Mouse (Mus musculus): ENCODE measurements around the gene Kcnd2. TPM values are rescaled to one million over a fixed set of nuclear protein-coding genes. Genes with fewer than 3 reads are reported as not detected.

Kcnd2 gene
- polyA plus RNA-seq, 1 experiment from 2014 or later, result 0.57 TPM

DNA sequence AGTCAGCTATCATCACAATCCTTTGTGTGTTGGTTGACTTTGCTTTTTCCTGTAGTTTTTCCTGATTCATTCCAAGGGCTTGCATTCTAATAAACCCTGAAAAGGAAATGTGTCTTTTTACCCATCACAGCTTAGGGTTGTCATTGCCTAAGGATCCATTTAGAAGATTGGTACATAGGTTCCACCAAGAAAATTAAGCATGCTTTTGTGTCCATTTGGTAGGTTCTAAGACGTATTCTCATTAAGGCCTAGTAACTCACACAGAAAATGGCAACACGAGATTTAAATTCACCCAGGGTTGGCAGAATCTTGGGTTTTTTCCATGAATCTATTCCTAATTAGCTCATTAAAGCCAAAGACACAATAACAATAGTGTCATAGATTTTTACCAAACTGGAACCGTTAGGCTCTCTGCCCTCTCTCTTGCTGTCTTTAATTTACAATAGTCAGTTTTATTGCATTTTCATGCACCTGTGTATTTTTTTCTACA, 477.6 kb downstream of the Kcnd2 start:
- WGBS, result 85% methylated on average over 3 of the region's 3 CpGs
- no peak overlapping the region for H3K4me3 ChIP-seq (replicated peaks; ENCODE audit: low read length)

DNA sequence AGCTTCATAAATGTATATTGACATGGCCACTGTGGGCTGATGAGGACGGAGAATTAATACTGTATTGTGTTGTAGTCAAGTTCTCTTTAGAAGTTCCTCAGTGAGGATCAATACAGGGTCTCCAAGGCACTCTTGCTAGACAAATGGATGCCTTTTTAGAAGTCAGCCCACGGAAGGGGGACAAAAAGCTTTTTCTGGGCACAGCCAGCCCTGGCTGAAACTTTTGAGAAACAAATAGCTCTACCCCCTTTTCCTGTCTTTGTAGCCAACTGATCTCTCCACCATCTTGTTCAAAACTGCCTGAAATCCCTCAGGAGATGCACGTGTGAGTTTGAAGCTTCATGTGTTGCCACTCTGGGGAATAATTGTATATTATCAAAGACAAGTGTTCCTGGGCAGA, 482.3 kb downstream of the Kcnd2 start:
- Histone ChIP-seq H3K36me3 (ENCODE audit: control insufficient read depth, insufficient read depth, low read length) (no peaks in the 10 kb centered on the region), H3K9me3 (replicated peaks; ENCODE audit: control insufficient read depth, low read length) (no peaks in the 10 kb centered on the region), H3K9ac (ENCODE audit: low read length) (no peak overlapping the region), H3K4me1 (ENCODE audit: control insufficient read depth, insufficient read depth, low read length) (no peaks in the 10 kb centered on the region), H3K4me3 (replicated peaks; ENCODE audit: low read length) (no peak overlapping the region), H3K27ac (ENCODE audit: low read length) (no peak overlapping the region), H3K27me3 (ENCODE audit: control insufficient read depth, insufficient read depth, low read length) (no peaks in the 10 kb centered on the region), H3K4me2 (ENCODE audit: low read depth, low read length) (no peak overlapping the region)
- no peak for ATAC-seq (ENCODE audit: insufficient read depth, low FRiP score)
- 77% methylated on average over 3 of the region's 3 CpGs for WGBS

More for the DNA sequence above, 477.6 kb downstream of the Kcnd2 start:
- ATAC-seq (ENCODE audit: insufficient read depth, low FRiP score), result no peak
- H3K4me2 ChIP-seq (ENCODE audit: low read depth, low read length), result no peak overlapping the region
- no peaks in the 10 kb centered on the region for H3K9me3 ChIP-seq (replicated peaks; ENCODE audit: control insufficient read depth, low read length)
- H3K27ac ChIP-seq (ENCODE audit: low read length), result no peak overlapping the region
- H3K27me3 ChIP-seq (ENCODE audit: control insufficient read depth, insufficient read depth, low read length), result no peaks in the 10 kb centered on the region
- H3K36me3 ChIP-seq (ENCODE audit: control insufficient read depth, insufficient read depth, low read length), result no peaks in the 10 kb centered on the region
- no peaks in the 10 kb centered on the region for H3K4me1 ChIP-seq (ENCODE audit: control insufficient read depth, insufficient read depth, low read length)
- no peak overlapping the region for H3K9ac ChIP-seq (ENCODE audit: low read length)

DNA sequence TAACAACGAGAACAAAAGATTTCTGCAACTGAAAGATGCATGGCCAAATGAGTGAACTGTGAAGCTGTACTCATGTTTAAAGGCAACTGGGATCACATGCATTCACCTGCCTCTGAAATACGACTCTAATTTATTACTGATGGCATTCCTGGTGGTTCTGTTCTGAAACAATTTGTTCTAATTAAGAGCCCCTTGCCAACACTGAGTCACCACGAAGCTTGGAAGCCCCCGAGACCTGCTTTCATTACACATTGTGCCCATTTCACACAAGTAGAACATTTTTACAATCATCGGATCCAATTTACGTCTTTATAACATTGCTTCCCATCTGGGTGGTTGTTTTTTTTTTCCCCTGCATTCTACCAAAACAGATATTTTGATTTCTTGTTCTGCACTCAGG, 485.8 kb downstream of the Kcnd2 start:
- Histone ChIP-seq H3K4me3 (replicated peaks; ENCODE audit: low read length) (no peak overlapping the region), H3K36me3 (ENCODE audit: control insufficient read depth, insufficient read depth, low read length) (no peaks in the 10 kb centered on the region), H3K27ac (ENCODE audit: low read length) (no peak overlapping the region), H3K9me3 (replicated peaks; ENCODE audit: control insufficient read depth, low read length) (no peaks in the 10 kb centered on the region), H3K4me2 (ENCODE audit: low read depth, low read length) (no peak overlapping the region), H3K4me1 (ENCODE audit: control insufficient read depth, insufficient read depth, low read length) (no peaks in the 10 kb centered on the region), H3K9ac (ENCODE audit: low read length) (no peak overlapping the region), H3K27me3 (ENCODE audit: control insufficient read depth, insufficient read depth, low read length) (no peaks in the 10 kb centered on the region)
- 78% methylated on average over 6 of the region's 6 CpGs for WGBS
- ATAC-seq (ENCODE audit: insufficient read depth, low FRiP score), result no peak

DNA sequence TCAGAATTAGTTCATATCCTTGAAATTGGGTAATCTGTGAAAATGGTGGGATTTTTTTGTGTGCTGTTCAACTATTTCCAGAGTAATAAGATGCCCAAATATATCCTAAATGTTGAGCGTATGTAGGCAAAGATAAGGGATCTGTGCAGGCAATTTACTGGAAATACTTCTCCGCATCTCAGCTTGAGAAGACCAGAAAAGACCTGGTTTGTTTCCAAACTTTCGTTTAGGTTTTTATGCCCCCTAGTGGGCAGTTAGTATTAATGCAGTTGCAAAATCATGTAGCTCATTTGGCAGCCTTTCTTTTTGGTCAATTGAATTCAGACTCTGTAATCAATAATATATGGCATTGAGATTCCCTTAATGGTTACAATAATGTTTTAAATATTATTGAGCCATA, 493.9 kb downstream of the Kcnd2 start:
- no peak overlapping the region for H3K27ac ChIP-seq (ENCODE audit: low read length)
- 16% methylated on average over 3 of the region's 3 CpGs for WGBS
- no peaks in the 10 kb centered on the region for H3K36me3 ChIP-seq (ENCODE audit: control insufficient read depth, insufficient read depth, low read length)
- H3K4me1 ChIP-seq (ENCODE audit: control insufficient read depth, insufficient read depth, low read length), result no peaks in the 10 kb centered on the region
- H3K9me3 ChIP-seq (replicated peaks; ENCODE audit: control insufficient read depth, low read length), result no peaks in the 10 kb centered on the region
- H3K9ac ChIP-seq (ENCODE audit: low read length), result no peak overlapping the region
- H3K27me3 ChIP-seq (ENCODE audit: control insufficient read depth, insufficient read depth, low read length), result no peaks in the 10 kb centered on the region
- no peak for ATAC-seq (ENCODE audit: insufficient read depth, low FRiP score)
- H3K4me2 ChIP-seq (ENCODE audit: low read depth, low read length), result no peak overlapping the region
- H3K4me3 ChIP-seq (replicated peaks; ENCODE audit: low read length), result no peak overlapping the region

DNA sequence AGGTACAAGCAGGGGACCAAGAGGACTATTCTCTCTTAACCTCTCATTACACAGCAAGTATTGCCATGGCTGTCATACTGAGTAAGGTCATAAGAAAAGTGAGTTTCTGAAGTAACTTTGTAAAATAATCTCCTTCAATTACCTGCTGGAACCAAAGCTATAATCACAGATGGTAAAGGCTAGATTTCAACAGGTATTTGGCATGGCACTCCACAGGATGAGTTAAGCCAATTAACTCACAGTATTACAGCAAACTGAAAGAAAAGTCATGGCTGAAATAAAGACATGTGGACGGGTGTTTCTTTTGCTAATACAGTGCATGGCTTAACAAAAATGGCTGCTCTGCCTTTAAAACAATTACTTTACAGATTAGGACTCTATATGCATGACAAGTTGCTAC, 503.8 kb downstream of the Kcnd2 start:
- H3K4me2 ChIP-seq (ENCODE audit: low read depth, low read length), result no peak overlapping the region
- no peak overlapping the region for H3K9ac ChIP-seq (ENCODE audit: low read length)
- no peak for ATAC-seq (ENCODE audit: insufficient read depth, low FRiP score)
- H3K27ac ChIP-seq (ENCODE audit: low read length), result no peak overlapping the region
- WGBS, result 65% methylated on average over 1 of the region's 1 CpGs
- H3K9me3 ChIP-seq (replicated peaks; ENCODE audit: control insufficient read depth, low read length), result no peaks in the 10 kb centered on the region
- H3K4me3 ChIP-seq (replicated peaks; ENCODE audit: low read length), result no peak overlapping the region
- no peaks in the 10 kb centered on the region for H3K36me3 ChIP-seq (ENCODE audit: control insufficient read depth, insufficient read depth, low read length)
- 0 out of 2 replicates have a peak, but pooled peaks cover 4% of the 10 kb centered on the region for H3K4me1 ChIP-seq (ENCODE audit: control insufficient read depth, insufficient read depth, low read length)
- no peaks in the 10 kb centered on the region for H3K27me3 ChIP-seq (ENCODE audit: control insufficient read depth, insufficient read depth, low read length)

DNA sequence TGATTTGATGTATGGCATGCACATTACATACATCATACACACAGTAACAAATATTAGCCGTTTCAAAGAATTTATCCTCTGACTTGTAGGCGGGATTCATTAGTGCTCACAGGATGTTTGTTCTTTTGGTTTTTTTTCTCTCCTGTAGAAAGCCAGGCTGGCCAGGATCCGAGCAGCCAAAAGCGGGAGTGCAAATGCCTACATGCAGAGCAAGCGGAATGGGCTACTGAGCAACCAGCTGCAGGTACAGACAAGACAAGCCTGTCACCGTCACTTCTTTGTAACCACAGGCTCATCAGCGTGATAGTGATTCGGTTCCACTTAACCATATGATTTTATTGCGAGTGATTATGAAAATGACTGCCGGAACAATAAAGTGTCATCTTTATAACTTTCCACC, 506.9 kb downstream of the Kcnd2 start:
- Histone ChIP-seq H3K36me3 (ENCODE audit: control insufficient read depth, insufficient read depth, low read length) (no peaks in the 10 kb centered on the region), H3K4me1 (ENCODE audit: control insufficient read depth, insufficient read depth, low read length) (0 out of 2 replicates have a peak, but pooled peaks cover 4% of the 10 kb centered on the region), H3K27ac (ENCODE audit: low read length) (no peak overlapping the region), H3K4me3 (replicated peaks; ENCODE audit: low read length) (no peak overlapping the region), H3K9ac (ENCODE audit: low read length) (no peak overlapping the region), H3K9me3 (replicated peaks; ENCODE audit: control insufficient read depth, low read length) (no peaks in the 10 kb centered on the region), H3K27me3 (ENCODE audit: control insufficient read depth, insufficient read depth, low read length) (no peaks in the 10 kb centered on the region), H3K4me2 (ENCODE audit: low read depth, low read length) (no peak overlapping the region)
- WGBS, result 66% methylated on average over 10 of the region's 10 CpGs
- ATAC-seq (ENCODE audit: insufficient read depth, low FRiP score), result no peak

DNA sequence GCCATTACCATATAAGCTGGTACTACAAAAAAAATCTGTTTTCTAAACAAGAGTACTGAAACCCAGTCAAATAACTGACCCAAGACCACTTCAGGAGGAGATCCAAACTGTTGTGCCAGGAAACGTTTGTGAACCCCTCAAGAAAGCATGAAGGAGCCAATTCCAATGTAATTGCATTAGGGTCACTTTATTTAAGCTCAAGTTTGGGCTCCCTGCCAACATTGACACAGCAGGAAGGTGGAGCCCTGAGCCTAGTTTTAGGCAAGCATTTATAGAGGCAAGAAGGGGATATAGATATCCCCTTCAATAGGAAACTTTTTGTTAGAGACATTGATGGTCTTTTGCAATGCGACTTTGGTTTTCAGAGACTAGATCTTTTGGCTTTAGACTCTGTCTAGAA, 525.3 kb downstream of the Kcnd2 start:
- H3K9ac ChIP-seq (ENCODE audit: low read length), result no peak overlapping the region
- H3K4me1 ChIP-seq (ENCODE audit: control insufficient read depth, insufficient read depth, low read length), result no peaks in the 10 kb centered on the region
- no peak overlapping the region for H3K4me3 ChIP-seq (replicated peaks; ENCODE audit: low read length)
- no peak overlapping the region for H3K27ac ChIP-seq (ENCODE audit: low read length)
- no peaks in the 10 kb centered on the region for H3K36me3 ChIP-seq (ENCODE audit: control insufficient read depth, insufficient read depth, low read length)
- no peaks in the 10 kb centered on the region for H3K27me3 ChIP-seq (ENCODE audit: control insufficient read depth, insufficient read depth, low read length)
- H3K9me3 ChIP-seq (replicated peaks; ENCODE audit: control insufficient read depth, low read length), result no peaks in the 10 kb centered on the region
- ATAC-seq (ENCODE audit: insufficient read depth, low FRiP score), result no peak
- H3K4me2 ChIP-seq (ENCODE audit: low read depth, low read length), result no peak overlapping the region
- WGBS, result 52% methylated on average over 2 of the region's 2 CpGs

DNA sequence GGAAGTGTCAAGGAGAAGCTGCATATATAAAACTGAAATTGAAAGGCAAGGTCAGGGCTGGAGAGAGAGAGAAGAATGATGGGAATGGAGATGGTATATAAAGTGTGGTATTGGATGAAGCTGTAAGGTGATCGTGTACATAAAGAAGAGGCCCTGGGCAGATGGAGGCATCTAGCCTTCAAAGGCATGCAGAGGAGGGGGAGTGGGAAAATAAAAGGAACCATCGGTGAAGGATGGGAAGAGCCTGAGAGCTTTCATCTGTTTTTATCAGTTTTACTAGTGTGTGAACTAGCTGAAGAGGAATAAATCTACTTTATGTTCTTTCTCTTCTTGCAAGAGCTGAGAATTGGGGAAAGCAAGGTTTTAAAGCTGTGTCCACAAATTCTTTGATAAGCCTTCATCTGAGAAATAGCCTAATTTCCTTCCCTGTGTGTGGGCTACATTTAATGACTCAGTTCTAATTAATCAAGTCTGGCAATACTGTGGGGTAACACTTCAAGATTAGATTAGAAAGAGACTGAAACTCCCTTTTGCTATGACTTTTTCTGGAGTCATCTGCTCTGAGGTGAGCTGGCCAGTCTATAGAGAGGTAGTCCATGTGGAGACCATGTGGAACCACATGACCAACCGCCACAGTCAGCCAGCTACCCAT, 529.4 kb downstream of the Kcnd2 start:
- H3K27ac ChIP-seq (ENCODE audit: low read length), result no peak overlapping the region
- no peaks in the 10 kb centered on the region for H3K4me1 ChIP-seq (ENCODE audit: control insufficient read depth, insufficient read depth, low read length)
- H3K4me2 ChIP-seq (ENCODE audit: low read depth, low read length), result no peak overlapping the region
- H3K36me3 ChIP-seq (ENCODE audit: control insufficient read depth, insufficient read depth, low read length), result no peaks in the 10 kb centered on the region
- no peaks in the 10 kb centered on the region for H3K27me3 ChIP-seq (ENCODE audit: control insufficient read depth, insufficient read depth, low read length)
- no peak for ATAC-seq (ENCODE audit: insufficient read depth, low FRiP score)
- no peak overlapping the region for H3K9ac ChIP-seq (ENCODE audit: low read length)
- WGBS, result 52% methylated on average over 3 of the region's 3 CpGs
- H3K9me3 ChIP-seq (replicated peaks; ENCODE audit: control insufficient read depth, low read length), result no peaks in the 10 kb centered on the region
- no peak overlapping the region for H3K4me3 ChIP-seq (replicated peaks; ENCODE audit: low read length)

DNA sequence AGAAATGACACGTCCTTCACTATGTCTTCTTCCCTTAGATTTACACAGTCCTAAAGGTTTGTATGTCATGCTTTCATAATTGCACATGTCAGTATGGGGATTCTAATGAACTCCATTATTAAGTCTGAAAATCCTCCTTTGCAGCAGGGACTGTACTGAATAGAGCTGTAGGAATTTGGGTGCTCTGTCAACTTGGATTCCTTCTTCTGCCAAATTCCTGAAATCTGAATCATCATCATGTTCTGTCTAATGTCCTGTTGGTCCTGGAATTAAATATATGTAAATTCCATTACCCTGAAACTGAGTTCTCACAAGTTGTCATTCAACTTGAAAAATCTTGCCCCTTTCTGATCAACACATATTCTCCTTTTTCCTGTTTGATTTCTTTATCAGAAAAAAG, 532.2 kb downstream of the Kcnd2 start:
- no peak for ATAC-seq (ENCODE audit: insufficient read depth, low FRiP score)
- H3K27ac ChIP-seq (ENCODE audit: low read length), result no peak overlapping the region
- no peak overlapping the region for H3K4me3 ChIP-seq (replicated peaks; ENCODE audit: low read length)
- H3K27me3 ChIP-seq (ENCODE audit: control insufficient read depth, insufficient read depth, low read length), result no peaks in the 10 kb centered on the region
- no peaks in the 10 kb centered on the region for H3K9me3 ChIP-seq (replicated peaks; ENCODE audit: control insufficient read depth, low read length)
- no peak overlapping the region for H3K4me2 ChIP-seq (ENCODE audit: low read depth, low read length)
- H3K9ac ChIP-seq (ENCODE audit: low read length), result no peak overlapping the region
- 75% methylated on average over 1 of the region's 1 CpGs for WGBS
- no peaks in the 10 kb centered on the region for H3K4me1 ChIP-seq (ENCODE audit: control insufficient read depth, insufficient read depth, low read length)
- no peaks in the 10 kb centered on the region for H3K36me3 ChIP-seq (ENCODE audit: control insufficient read depth, insufficient read depth, low read length)

Data from stomach, embryonic 16.5 days (tissue).